Comparison of ENCODE assay signal across 8 mouse cellular contexts in the genomic region with DNA sequence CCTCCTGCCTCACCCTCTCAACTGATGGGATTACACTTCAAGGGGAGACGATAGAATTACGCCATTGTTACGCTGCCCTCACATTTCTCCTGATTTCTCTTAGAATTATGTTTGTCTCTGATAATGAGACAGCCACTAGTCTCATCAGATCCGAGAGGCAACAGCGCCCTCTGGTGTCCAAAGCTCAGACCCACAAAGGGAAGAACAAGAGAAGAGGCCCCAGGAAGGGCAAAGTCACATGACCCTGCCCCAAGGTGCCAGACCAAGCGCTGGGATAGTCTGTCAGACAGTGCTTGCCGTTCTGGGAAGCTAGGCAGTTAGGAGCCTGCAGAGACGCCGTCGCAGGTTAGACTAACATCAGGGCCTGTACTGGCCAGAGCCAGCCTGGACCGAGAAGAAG. TPM values are rescaled to one million over a fixed set of nuclear protein-coding genes. Genes with fewer than 3 reads are reported as not detected.
A peak's percentile ranks its signal among the peaks of the same experiment; 100 is the strongest.
DNase-seq lines count a peak whose midpoint lies in the region; ATAC-seq lines count a peak whose summit lies in the region.

No protein-coding gene starts in this region.

- peak; percentile 70 for ATAC-seq in inflammation-experienced regulatory T-cells, adult 6 months
- ATAC-seq in megakaryocyte-erythroid progenitor cell, adult 5-6 weeks (replicated peaks; ENCODE audit: low FRiP score, low TSS enrichment, poor library complexity, severe bottlenecking): peak; percentile 70

- peak; percentile 92 to 98 for DNase-seq in adrenal gland, adult (ENCODE audit: inconsistent age in 2 of 2, low spot score in 1 of 2)
- peak; percentile 99 for DNase-seq in embryo, embryonic 10.5 days (ENCODE audit: low spot score)
- peak; percentile 93 for DNase-seq in gastrocnemius, postnatal 14 days
- DNase-seq in left cerebral cortex, postnatal 10 days (ENCODE audit: extremely low spot score in 1 of 2, low spot score in 2 of 2): peak; percentile 89 to 92
- peak; percentile 97 for DNase-seq in right cerebral cortex, postnatal 14 days
- DNase-seq in urinary bladder, postnatal 25 days (ENCODE audit: low spot score): peak; percentile 96

- intact Hi-C loops in gastrocnemius, postnatal 14 days (cut with DNase I; ENCODE audit: low total_unique reads): loop anchor here (10.0 kb wide), 1 partner anchor 171 kb away; no protein-coding TSS in a partner anchor
- intact Hi-C loops in left cerebral cortex, postnatal 10 days (cut with DNase I): loop anchor here (2.0 to 10.0 kb wide), 3 partner anchors 25 to 339 kb away; partner anchors contain the start of gene Cox5a

RNA-seq across cellular contexts. Expression of gene Csk, which starts 2.3 kb away (rescaled TPM):
- total RNA-seq in gastrocnemius, postnatal 14 days (2021): 10 to 100 TPM; 14.5 to 19.3 TPM
- polyA plus RNA-seq in inflammation-experienced regulatory T-cells, adult 6 months (2017; shearing (Covaris generic)): 100 to 1,000 TPM; 113 to 133 (median 122) TPM
- total RNA-seq in left cerebral cortex, postnatal 10 days (2021): 10 to 100 TPM; 64.6 to 66.3 TPM
- total RNA-seq in megakaryocyte-erythroid progenitor cell, adult 5-6 weeks (2014; fragmentation: Nextera tagmentation): 151 and 213 TPM in 2 replicates
- total RNA-seq in megakaryocyte-erythroid progenitor cell, adult 5-6 weeks (2017): 158 and 213 TPM in 2 replicates

RNA-seq across cellular contexts. Expression of gene Cyp1a2, which starts 27.8 kb away (rescaled TPM):
- not detected for total RNA-seq in gastrocnemius, postnatal 14 days (2021)
- not detected for polyA plus RNA-seq in inflammation-experienced regulatory T-cells, adult 6 months (2017; shearing (Covaris generic))
- not detected for total RNA-seq in left cerebral cortex, postnatal 10 days (2021)
- total RNA-seq in megakaryocyte-erythroid progenitor cell, adult 5-6 weeks (2014; fragmentation: Nextera tagmentation): not detected in 2 replicates
- total RNA-seq in megakaryocyte-erythroid progenitor cell, adult 5-6 weeks (2017): not detected in 2 replicates

RNA-seq across cellular contexts. Expression of gene Cyp1a1, which starts 32.0 kb away (rescaled TPM):
- total RNA-seq in gastrocnemius, postnatal 14 days (2021): under 1 TPM; 0.16 to 0.37 TPM
- polyA plus RNA-seq in inflammation-experienced regulatory T-cells, adult 6 months (2017; shearing (Covaris generic)): under 1 TPM in 2 of 3 experiments, not detected in 1; 0.21 TPM
- total RNA-seq in left cerebral cortex, postnatal 10 days (2021): under 1 TPM; 0.41 to 0.43 TPM
- 0.52 and 1.7 TPM in 2 replicates for total RNA-seq in megakaryocyte-erythroid progenitor cell, adult 5-6 weeks (2014; fragmentation: Nextera tagmentation)
- 1.3 TPM in 1 of 2 replicates, not detected in the other for total RNA-seq in megakaryocyte-erythroid progenitor cell, adult 5-6 weeks (2017)

RNA-seq across cellular contexts. Expression of gene Lman1l, which starts 35.2 kb away (rescaled TPM):
- not detected for total RNA-seq in gastrocnemius, postnatal 14 days (2021)
- polyA plus RNA-seq in inflammation-experienced regulatory T-cells, adult 6 months (2017; shearing (Covaris generic)): under 1 TPM; 0.23 to 0.97 (median 0.40) TPM
- total RNA-seq in left cerebral cortex, postnatal 10 days (2021): not detected
- not detected in 2 replicates for total RNA-seq in megakaryocyte-erythroid progenitor cell, adult 5-6 weeks (2014; fragmentation: Nextera tagmentation)
- total RNA-seq in megakaryocyte-erythroid progenitor cell, adult 5-6 weeks (2017): not detected in 2 replicates

RNA-seq across cellular contexts. Expression of gene Cplx3, which starts 49.7 kb away (rescaled TPM):
- not detected for total RNA-seq in gastrocnemius, postnatal 14 days (2021)
- polyA plus RNA-seq in inflammation-experienced regulatory T-cells, adult 6 months (2017; shearing (Covaris generic)): not detected
- total RNA-seq in left cerebral cortex, postnatal 10 days (2021): 10 to 100 TPM; 15.6 to 17.8 TPM
- not detected in 2 replicates for total RNA-seq in megakaryocyte-erythroid progenitor cell, adult 5-6 weeks (2014; fragmentation: Nextera tagmentation)
- total RNA-seq in megakaryocyte-erythroid progenitor cell, adult 5-6 weeks (2017): not detected in 2 replicates

Comparison
In these comparisons a context has a peak if more than half of its experiments do, and no peak if none do; other contexts are left out.
1. Peak in every context shown above with its lines: DNase-seq and ATAC-seq.